Mouse (Mus musculus) regulatory T cell (primary cell): Measurements from ENCODE around the gene Nos1ap.

Experiments used
- in situ Hi-C: fragments of 300-600 bp; cut with MboI, MseI; formaldehyde crosslinking; loops from one replicate; pipeline ENCODE4 v1.15.1; 2025; ENCODE audit warnings: high pct_unique_total_duplicates

The Nos1ap gene

DNA sequence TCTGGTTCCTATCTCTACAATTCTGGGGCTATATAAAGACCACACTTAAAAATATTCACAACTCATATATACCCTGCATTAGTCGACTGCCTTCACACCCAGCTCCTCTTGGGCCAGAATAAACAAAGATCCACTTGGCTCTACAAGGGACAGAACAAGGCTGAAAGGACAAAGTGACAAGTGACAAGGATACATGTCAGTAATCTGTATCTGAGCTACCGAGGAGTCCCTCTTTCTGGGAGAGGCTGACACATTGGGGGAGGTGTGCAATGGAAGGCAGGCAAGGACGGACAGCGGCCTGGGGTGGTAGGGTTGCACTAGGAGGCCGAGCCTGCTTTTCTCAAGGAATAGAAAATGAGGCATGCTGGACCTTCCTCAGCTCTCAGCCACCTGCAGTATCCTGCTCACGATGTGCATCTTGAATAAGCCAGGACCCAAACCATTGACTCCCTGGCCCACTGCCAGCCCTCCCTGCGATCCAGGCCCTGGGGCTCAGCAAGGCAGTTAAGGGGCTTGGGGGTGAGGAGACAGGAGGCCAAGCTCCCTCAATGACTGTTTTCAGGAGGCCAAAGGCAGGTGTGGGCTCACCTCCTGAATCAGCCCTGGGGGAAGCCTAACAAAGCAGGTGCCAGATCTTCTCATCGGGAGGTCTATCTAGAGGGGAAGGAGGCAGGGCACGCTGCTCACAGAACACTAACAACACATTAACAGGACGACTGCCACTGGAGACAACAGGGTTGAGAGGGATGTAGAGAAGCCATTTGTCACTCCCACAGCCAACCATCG lies 87.0 kb downstream of the Nos1ap start:
- in situ Hi-C loops: no loop called here

DNA sequence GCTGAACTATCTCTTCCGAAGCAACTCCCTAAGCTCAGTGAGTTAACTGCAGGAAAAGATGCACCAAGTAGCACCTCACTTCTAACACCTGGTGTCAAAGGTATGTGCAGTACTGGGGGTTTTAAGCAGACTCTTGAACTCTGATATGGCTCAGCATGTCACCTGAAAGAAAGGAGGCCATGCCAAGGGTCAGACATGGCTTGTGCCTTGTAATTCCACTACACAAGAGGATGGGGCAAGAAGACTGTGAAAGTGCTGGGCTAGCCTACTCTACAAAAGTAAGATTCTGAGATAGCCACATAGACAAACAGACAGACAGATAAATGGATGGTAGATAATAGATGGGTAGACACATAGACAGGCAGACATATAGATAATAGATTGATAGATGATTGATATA lies 87.7 kb downstream of the Nos1ap start:
- in situ Hi-C loops: no loop called here

DNA sequence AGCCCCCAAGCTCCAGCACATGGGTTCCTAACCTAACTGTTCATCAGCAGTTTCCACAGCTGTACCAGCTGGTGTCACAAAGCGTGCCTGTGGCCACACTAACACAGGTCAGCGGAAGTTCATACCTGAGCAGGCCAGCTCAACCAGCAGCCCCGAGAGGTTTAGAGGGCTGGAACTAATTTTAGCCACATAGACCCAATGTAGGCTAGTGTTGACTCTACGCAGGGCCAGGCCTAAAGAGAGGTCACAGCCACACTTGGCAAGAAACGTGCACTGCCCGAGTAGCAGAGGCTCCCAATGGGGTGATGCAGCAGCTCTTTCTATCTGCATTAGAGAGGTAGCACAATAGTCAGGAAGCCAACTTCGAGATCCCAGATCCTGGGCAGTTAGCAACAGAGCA lies 88.1 kb downstream of the Nos1ap start:
- in situ Hi-C loops: no loop called here

DNA sequence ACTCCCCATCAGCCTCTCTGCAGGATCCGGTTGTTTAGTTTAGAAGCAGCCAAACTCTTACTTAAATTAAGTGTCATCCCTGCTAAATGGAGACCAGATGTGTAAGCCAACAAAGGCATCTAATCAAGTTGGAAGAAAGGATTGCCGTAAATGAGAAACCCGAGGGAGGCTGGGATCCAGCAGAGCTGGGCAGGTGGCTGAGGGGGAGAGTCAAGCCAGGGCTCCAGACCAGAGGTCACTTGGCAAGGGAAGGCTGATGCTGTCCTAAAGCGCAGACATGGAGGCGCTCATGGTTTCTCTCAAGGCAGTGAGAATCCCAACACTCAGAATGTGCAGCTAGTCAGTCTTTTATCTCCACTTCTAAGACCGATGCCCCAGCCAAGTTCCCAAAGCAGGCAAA lies 89.8 kb downstream of the Nos1ap start:
- in situ Hi-C loops: no loop called here

DNA sequence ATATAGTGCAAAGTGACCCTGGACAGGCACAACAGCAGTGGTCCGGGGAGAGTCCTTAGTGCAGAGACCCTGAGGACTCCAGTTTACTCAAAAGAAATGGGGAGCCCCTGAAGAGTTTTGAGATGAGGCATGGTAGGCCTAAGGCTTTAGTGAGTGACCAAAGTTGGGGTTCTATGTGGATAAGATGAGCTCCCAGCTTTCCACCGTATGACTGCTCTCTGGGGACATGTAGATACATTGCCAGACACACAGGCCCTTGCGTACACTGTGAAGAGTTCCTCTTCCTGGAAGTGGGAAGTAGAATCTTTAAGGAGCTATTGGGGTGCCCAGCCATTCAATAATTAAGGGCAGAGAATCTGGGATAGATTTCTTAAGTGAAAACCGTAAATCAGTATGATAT lies 90.2 kb downstream of the Nos1ap start:
- in situ Hi-C loops: no loop called here

DNA sequence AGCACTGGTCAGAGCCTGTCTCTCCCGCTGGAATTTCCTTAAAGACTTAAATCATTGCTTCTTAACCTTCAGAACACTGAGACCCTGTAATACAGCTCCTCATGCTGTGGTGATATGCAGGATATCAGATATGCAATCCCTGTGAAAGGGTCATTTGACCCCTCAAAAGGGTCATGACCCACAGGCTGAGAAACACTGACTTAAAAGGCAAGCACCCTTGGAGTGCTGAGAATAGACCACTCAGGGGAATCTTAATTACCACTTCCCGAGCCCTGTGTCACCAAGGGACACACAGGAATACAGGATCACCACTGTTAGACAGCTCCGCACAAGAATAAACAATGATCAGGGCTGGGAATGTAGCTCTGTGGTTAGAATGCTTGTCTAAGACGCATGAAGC lies 91.0 kb downstream of the Nos1ap start:
- in situ Hi-C loops: no loop called here

DNA sequence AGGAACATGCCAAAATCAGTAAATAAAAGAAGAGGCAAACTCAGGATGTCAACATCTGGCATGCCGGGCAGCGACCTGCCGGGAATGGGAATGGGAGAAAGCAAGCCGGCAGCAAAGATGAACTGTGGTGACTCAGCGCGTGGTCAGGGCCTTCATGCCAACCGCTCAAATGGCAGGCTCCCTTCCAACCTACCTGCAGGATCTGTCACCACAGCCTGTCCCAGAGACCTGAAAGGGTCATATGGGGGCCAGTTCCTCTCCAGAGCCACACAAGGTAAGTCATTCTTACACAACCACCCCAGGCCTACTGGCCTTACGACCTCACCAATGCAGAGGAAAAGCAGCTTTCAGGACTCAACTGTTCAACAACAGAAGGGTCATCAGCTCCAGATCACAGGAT lies 93.4 kb downstream of the Nos1ap start:
- in situ Hi-C loops: no loop called here

DNA sequence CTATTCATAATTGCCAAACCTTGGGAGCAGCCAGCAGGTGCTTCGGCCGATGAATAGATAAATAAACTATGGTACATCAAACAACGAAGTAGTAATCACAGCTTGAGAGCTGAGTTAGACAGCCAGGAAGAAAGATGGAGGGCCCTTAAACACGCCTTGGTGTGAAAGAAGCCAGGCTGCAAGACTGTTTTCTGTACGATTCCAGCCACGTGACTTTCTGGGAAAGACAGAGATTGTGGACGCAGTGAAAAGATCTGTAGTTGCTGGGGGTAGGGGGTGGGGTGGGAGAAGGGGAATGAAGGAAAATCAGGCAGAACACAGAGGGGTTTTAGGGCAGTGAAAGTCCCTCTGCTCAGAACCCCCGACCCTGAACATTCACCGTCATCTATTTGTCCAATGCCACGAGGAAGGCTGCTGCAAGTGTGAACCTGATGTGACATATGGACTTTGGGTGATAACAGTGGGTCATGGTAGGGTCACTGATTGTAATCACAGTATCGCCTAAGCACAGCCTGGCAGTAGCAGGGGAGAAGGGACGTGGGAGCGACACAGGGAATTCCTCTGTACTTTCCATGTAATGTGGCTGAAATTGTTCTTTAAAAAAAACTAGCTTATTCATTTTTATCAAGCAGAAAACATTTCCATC lies 94.0 kb downstream of the Nos1ap start:
- in situ Hi-C loops: no loop called here

DNA sequence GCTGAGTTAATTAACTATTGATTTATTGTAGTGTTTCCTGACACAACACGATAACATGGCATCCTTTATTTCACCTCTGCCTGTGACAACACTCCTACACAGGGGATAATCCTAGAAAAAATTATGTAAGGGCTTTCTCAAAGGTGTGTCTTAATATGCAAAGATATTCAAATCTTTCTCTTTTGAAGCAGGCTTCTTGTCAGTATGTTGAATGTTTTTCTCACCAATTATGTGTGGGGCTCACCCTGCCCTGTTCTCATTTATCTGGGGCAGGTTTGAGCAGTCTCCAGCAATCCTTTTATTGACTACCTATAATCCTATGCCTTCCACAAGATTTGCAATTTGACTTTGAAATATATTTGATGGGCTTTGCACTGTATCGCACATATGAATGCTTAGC lies 97.1 kb downstream of the Nos1ap start:
- in situ Hi-C loops: no loop called here

DNA sequence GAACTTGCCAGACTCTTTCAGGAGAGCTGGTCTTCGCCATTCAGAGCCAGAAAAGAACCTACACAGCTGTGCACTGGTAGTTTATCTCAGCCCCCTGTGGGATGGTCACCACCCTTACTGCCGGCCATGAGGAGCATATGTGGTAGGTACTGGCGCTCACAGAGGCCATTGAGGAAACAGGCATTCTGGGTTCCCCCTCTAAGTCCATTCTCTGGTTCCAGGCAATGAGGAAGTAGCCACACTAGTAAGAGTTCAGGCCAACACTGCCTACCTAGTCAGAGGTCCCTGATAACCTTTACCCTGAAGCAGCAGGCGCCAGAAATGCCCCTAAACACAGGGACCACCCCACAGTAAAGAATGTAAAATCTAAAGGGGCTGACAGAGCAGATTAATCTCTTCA lies 97.6 kb downstream of the Nos1ap start:
- in situ Hi-C loops: no loop called here

DNA sequence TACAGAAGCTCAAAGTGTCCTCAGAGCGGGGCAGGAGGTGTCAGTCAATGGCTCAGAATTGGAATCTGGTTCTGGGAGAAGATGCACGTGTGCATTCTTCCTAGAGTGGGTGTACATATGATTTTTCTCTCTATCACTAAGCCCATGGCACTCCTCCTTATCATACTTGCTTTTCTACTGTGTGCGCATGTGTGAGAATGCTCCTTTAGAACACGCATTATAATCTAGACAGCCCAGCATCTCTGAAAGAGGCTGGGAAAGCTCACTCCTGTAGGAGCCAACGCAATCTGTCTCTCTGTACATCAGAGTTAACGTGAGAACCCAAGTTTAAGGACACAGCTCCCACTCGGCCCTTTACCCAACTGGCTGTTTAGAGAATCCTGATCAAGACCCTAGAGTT lies 99.7 kb downstream of the Nos1ap start:
- in situ Hi-C loops: no loop called here

DNA sequence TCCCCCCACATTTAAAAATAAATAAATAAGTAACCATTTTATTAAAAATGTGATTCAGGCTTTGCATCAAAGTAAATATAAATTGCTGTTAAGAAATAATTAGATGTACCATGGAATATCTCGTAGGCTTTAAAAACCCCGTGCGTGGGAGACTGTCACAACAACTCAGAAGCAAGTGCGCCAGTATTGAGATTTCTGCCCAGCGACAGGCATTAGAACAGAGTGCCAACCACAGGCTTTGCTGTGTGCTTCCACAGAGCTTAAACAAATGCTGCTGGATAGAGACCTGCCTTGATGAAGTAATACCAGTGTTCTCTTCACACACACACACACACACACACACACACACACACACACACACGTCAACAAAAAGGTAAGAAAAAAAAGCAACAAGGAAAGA lies 100.2 kb downstream of the Nos1ap start:
- in situ Hi-C loops: no loop called here

DNA sequence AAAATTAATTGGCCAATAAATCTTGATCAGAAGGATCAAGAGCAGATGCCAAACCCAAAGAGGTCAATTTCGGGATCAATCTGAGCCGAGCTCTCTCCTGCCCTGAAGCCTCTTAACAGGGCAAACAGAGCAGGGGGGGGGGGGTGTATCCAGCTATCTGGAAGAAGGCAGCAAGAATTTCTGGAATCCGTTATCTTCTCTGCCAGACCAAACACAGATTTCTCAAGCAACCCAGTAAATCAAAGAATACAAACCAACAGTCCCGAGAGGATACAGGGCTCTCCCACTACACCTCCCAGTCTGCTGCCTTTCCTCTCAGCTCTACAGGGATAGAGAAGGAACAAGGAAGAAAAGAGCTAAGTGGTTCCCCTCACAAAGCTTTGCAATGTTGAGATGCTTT lies 104.5 kb downstream of the Nos1ap start:
- in situ Hi-C loops: no loop called here

DNA sequence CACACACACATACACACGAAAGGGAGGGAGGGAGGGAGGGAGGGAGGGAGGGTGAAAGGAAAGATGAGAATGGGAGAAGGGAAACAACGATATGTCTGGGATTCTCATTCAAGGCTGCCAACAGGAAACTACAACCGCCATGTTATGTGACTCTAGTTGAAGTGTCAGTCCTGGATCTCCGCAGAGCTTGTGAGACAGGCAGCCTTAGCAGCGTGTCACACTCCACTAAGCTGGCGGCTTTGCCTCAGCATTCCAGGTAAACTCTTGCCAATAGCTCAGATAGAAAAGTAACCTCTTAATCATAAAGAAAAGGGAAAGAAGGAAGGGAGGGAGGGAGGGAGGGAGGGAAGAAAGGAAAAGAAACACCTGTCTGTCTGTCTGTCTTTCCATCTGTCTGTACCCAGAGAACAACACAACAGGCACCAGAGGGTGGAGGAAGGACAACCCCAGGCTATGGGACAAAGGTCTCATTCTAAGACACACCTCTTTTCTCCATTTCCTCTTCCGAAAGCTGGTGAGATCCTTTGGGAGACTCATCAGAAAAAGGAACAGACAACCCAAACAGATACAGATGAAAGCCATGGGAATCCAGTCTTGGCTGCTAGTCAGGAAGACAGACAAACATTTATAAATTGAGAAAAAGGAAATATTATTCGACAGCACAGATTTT lies 107.3 kb downstream of the Nos1ap start:
- in situ Hi-C loops: no loop called here

DNA sequence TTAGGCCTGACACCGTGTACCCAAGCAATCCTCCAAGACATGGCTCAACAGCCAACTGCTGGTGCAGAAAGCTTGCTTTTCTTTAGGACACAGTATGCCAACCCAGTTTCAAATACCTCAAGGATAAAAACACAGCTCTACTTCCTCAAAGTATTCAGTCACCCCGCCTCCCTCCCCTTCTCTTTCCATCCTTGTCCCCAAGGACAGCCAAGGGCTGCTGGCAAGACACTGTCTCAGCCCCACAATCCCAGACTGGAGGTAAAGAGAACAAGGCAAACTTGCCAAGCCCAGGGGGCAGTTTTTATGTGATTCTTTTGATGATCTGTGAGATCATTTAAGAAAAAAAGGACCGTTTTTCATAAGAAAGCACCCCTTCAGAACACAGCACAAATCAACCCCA lies 108.6 kb downstream of the Nos1ap start:
- in situ Hi-C loops: no loop called here

DNA sequence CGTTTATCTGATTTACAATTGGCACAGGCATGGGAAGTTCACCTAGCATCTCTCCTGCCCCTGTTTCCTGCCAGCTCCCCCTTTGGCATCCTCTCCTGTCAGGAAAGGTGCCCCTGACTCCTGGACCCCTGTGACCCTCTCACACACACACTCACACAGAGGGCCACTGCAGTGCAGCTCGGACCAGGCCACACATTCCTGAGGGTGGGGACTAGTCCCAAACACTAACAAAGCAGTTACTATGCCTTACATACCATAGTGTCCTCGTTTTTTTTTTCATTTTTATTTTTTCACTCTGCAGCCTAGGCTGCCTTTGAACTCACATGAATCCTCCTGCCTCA lies 110.2 kb downstream of the Nos1ap start:
- in situ Hi-C loops: loop anchor here (5.0 kb wide), 1 partner anchor 62 kb away; no protein-coding TSS in a partner anchor

DNA sequence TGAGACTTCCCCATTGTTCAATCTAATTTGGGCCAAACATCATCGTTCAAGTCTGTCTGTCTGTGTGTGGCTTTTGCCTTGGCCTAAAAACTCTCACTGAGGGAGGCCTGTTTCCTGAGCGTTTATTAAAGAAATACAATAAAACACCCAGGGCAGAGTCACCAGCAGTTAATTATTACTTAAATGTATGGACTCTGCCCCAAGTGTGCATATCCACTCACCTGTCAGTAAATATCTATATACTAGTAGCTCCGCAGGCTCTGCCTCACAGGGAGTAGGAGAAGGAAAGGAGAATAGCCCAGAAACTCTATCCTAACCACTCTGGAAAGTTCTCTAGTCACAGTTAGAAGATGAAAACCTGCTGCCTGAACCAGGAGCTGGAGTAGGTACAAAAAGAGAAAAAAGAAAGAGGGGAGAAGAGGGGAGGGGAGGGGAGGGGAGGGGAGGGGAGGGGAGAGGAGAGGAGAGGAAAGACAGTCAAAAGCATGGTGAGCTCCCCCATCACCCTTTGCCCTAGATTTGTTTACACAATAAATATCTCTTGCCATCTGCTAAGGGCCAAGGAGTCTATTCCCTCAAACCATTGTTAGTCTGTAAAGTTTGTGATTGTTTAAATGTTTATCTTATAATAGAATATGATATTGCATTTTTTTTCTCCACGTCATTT lies 110.7 kb downstream of the Nos1ap start:
- in situ Hi-C loops: loop anchor here (5.0 kb wide), 1 partner anchor 62 kb away; no protein-coding TSS in a partner anchor

DNA sequence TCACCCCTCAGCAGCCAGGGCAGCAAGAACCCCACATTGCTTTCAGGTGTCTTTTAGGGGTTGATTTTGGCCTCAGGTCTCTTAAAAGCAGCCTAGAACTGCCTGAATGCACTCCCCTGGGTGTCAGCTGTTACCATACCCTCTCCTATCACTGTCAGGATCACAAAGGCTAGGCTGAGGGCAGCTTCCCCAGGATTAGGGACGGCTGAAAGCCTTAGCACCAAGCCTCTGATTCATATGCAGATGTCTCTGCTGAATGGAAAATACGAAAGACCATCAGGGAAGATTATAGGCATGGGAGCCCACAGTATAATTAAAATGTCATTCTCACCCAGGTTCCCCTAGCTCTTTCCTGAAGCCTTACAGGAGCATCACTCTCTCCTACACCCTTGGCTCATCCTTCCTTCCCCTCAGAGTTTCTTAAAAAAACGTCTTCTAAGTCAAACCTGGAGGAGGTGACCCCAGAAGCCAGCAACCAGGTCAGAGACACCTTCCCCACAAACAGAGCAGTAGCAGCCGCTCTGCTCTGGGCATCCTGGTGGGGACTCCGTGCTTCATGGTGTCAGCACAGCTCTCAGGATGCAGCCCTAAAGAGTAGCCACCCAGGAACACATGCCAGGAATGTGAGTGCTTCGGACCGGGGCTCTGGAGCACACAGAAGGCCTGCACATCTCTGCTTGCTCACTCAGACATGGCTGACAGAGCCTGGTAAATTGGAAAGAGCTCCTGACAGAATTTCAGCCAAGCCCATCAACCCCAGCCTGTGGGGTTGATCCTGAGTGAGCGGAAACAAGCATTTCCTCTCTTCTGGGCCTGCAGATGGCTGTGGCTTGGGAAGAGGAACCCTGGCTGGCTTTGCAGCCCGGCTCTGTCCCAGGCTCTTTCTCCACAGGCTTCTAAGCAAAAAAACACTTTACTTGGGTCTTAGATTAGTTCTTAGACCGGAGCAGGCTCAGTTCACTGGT lies 111.7 kb downstream of the Nos1ap start:
- in situ Hi-C loops: loop anchor here (5.0 kb wide), 1 partner anchor 61 kb away; no protein-coding TSS in a partner anchor

DNA sequence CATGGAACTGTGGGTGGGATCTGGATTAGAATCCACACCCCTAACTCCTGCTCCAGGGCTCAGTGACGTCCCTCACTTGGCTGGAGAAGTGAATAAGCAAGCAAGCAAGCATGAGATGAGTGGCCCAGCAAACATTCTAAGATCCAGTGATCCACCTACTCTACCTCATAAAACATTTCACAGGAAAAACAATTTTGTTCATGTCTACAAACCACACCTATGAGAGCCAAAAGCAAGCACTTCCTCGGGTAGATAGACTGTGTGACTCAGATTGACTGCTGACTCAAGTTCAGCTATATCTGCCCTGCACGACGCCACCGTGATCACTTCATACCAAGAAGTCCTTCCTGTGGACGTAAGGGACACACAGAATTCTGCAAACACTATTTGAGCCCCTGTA lies 116.2 kb downstream of the Nos1ap start:
- in situ Hi-C loops: no loop called here

DNA sequence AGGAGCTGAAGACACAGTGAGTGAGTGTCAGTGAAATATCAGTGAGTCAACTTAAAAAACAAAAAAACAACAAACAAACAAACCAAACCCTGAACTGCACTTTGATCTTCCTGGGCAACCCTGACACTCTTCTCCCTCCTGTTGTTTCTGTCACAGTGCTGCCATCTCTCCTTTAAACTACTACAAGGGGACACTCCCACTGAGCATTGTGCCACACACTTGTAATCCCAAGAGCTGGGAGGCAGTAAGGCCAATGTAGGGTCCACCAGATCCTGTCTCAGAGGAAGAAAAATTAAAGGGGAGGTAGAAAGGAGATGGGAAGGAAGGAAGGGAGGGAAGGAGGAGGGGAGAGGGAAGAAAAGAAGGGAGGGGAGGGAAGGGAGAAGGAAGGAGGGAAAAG lies 116.8 kb downstream of the Nos1ap start:
- in situ Hi-C loops: no loop called here
